Comparison of ENCODE assay signal across 22 mouse cellular contexts in genomic region chr12:82667441-82667840, GRCm38 (mm10).
DNase-seq lines count a peak whose midpoint lies in the region; ATAC-seq and TF ChIP-seq lines count a peak whose summit lies in the region.
"Had no signal": no experiment of that assay in that cellular context is flagged by ENCODE, and none has a peak within 500 bp of the region (broad histone marks: within the 10 kb centered on the region; RNA-seq: fewer than 3 reads in every experiment).

No protein-coding gene starts in this region.

- ATAC-seq in heart, embryonic 12.5 days (ENCODE audit: insufficient number of reproducible peaks, low FRiP score), result no peak
- ATAC-seq: forebrain, postnatal 0 days had no signal

- H3K27me3 ChIP-seq in heart, adult 2 months (ENCODE audit: control insufficient read depth, insufficient read depth, low read length), result no peaks in the 10 kb centered on the region
- no peaks in the 10 kb centered on the region for H3K27me3 ChIP-seq in heart, embryonic 12.5 days (replicated peaks)
- no peaks in the 10 kb centered on the region for H3K27me3 ChIP-seq in forebrain, embryonic 10.5 days (ENCODE audit: poor library complexity, severe bottlenecking)
- H3K27me3 ChIP-seq: embryonic facial prominence, embryonic 13.5 days; limb, embryonic 13.5 days; liver, embryonic 13.5 days had no signal

- no peaks in the 10 kb centered on the region for H3K79me2 ChIP-seq in heart, adult 2 months (replicated peaks; ENCODE audit: control insufficient read depth, insufficient read depth, low read length)

- H3K4me3 ChIP-seq in heart, adult 2 months, result no peak overlapping the region
- H3K4me3 ChIP-seq in heart, embryonic 12.5 days, result no peak overlapping the region
- no peak overlapping the region for H3K4me3 ChIP-seq in forebrain, embryonic 10.5 days
- H3K4me3 ChIP-seq: embryonic facial prominence, embryonic 13.5 days; gastrocnemius, adult 2 months; limb, embryonic 13.5 days; liver, embryonic 13.5 days; midbrain, embryonic 10.5 days had no signal

- 58% methylated on average over 3 of the region's 3 CpGs for WGBS in heart, adult 2 months
- 72% methylated on average over 3 of the region's 3 CpGs for WGBS in heart, embryonic 12.5 days
- WGBS in forebrain, embryonic 10.5 days, result 89% methylated on average over 3 of the region's 3 CpGs

- H3K27ac ChIP-seq in heart, adult 2 months, result no peak overlapping the region
- no peak overlapping the region for H3K27ac ChIP-seq in heart, embryonic 12.5 days (ENCODE audit: poor library complexity, severe bottlenecking)
- H3K27ac ChIP-seq in forebrain, embryonic 10.5 days, result no peak overlapping the region
- H3K27ac ChIP-seq: embryonic facial prominence, embryonic 13.5 days; gastrocnemius, adult 2 months; hindbrain, embryonic 14.5 days; limb, embryonic 13.5 days; liver, embryonic 13.5 days; macrophage; midbrain, embryonic 10.5 days had no signal

- no peaks in the 10 kb centered on the region for H3K9me3 ChIP-seq in heart, embryonic 12.5 days (replicated peaks)
- no peaks in the 10 kb centered on the region for H3K9me3 ChIP-seq in forebrain, embryonic 10.5 days
- H3K9me3 ChIP-seq: embryonic facial prominence, embryonic 13.5 days; G1E; limb, embryonic 13.5 days; liver, embryonic 13.5 days; midbrain, embryonic 10.5 days had no signal

- no peak for TF ChIP-seq POLR2A in heart, adult 2 months (IDR thresholded peaks at IDR 0.05; ENCODE audit: insufficient read depth, low read depth, low read length)

- no peak overlapping the region for H3K4me2 ChIP-seq in heart, embryonic 12.5 days
- H3K4me2 ChIP-seq: embryonic facial prominence, embryonic 13.5 days; hindbrain, embryonic 14.5 days; limb, embryonic 13.5 days; liver, embryonic 13.5 days; lung, embryonic 14.5 days had no signal

- no peak for TF ChIP-seq EP300 in heart, adult 2 months (IDR thresholded peaks at IDR 0.05; ENCODE audit: insufficient read depth, low read depth, low read length)

- no peak overlapping the region for H3K9ac ChIP-seq in heart, adult 2 months (ENCODE audit: low read depth, low read length)
- H3K9ac ChIP-seq in heart, embryonic 12.5 days, result no peak overlapping the region
- H3K9ac ChIP-seq: embryonic facial prominence, embryonic 13.5 days; forebrain, postnatal 0 days; hindbrain, embryonic 14.5 days; limb, embryonic 13.5 days; liver, embryonic 13.5 days; lung, embryonic 14.5 days had no signal

- DNase-seq in heart, adult 2 months, result peak in 1 of 2 experiments; percentile 11
- peak; percentile 33 for DNase-seq in right cerebral cortex, postnatal 14 days
- DNase-seq in right cerebral cortex, postnatal 25 days, result no peak
- DNase-seq in cerebellum, adult 9-11 months, result peak; percentile 28
- no peak for DNase-seq in Muller cell, postnatal 12 days (ENCODE audit: inconsistent ontology term)
- DNase-seq in thymus, postnatal 36 days, result no peak
- DNase-seq in forebrain, embryonic 10.5 days (ENCODE audit: extremely low spot score, low spot score), result no peak
- DNase-seq: adrenal gland, postnatal 36 days; forebrain, postnatal 0 days; gastrocnemius, adult 2 months; kidney, adult 9 months; kidney, postnatal 25 days; liver, embryonic 13.5 days; lung, embryonic 14.5 days; spleen, adult 18-20 months had no signal

- H3K36me3 ChIP-seq in heart, adult 2 months (ENCODE audit: control insufficient read depth, insufficient read depth, low read length), result no peaks in the 10 kb centered on the region
- no peaks in the 10 kb centered on the region for H3K36me3 ChIP-seq in heart, embryonic 12.5 days
- no peaks in the 10 kb centered on the region for H3K36me3 ChIP-seq in forebrain, embryonic 10.5 days (replicated peaks)
- H3K36me3 ChIP-seq: embryonic facial prominence, embryonic 13.5 days; G1E; limb, embryonic 13.5 days; liver, embryonic 13.5 days; midbrain, embryonic 10.5 days had no signal

- peaks cover 4% of the 10 kb centered on the region; the same call in 1 of the 2 replicates for H3K4me1 ChIP-seq in heart, adult 2 months (ENCODE audit: control insufficient read depth, insufficient read depth, low read length)
- H3K4me1 ChIP-seq in heart, embryonic 12.5 days (replicated peaks), result peaks cover 16% of the 10 kb centered on the region
- no peaks in the 10 kb centered on the region for H3K4me1 ChIP-seq in forebrain, embryonic 10.5 days
- H3K4me1 ChIP-seq: liver, embryonic 13.5 days; midbrain, embryonic 10.5 days had no signal

- intact Hi-C loops in heart, adult 2 months (cut with DNase I), result no loop called here

- peak; percentile 12; the same call in 1 of the 2 replicates for TF ChIP-seq CTCF in heart, adult 2 months (IDR thresholded peaks at IDR 0.05)

Comparison
In these comparisons a context has a peak if more than half of its experiments do, and no peak if none do; other contexts are left out.
1. DNase-seq: peak in right cerebral cortex, postnatal 14 days (single experiment) and cerebellum, adult 9-11 months (single experiment); none in right cerebral cortex, postnatal 25 days (single experiment), Muller cell, postnatal 12 days (single experiment), thymus, postnatal 36 days (0 of 2) and forebrain, embryonic 10.5 days (single experiment).